Mouse (Mus musculus): Measurements from ENCODE around the gene Matn1. TPM values are rescaled to one million over a fixed set of nuclear protein-coding genes. Genes with fewer than 3 reads are reported as not detected.

Gene Matn1
- polyA plus RNA-seq, 1 experiment from 2014 or later: not detected

DNA sequence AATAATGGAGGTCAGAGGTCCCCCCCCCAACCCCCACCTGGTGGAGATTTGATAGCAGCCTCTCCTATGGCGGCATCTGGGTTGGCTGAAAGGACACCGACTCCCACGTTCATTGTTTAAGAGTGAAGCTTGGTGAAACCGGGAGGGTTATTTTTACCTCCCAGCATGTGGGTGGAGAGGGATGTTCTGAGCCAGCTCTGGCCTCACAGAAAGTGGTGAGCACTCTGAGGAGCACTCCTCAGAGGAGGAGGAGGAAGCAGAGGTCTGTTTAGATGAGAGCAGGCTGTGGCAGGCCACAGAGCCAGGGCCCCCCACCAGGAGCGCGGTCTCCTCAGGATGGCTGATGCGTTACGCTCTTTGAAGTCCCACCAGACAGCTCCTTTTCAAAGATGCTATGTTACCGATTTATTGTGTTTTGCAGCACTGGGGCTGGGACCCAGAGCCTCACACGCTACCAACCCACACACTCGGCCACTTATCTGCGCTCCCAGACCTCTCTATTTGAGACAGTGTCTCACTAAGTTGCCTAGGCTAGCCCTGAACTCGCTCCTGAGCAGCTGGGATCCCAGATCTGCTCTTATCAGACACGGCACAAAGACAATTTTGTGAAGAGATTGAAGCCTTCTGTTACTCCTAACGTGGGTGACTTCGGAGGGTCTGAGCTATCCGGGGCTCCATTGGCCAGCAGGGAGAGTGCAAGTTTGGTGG is 34.9 kb upstream of the Matn1 start:
- 71% methylated on average over 17 of the region's 17 CpGs for WGBS
- Histone ChIP-seq H3K27ac (replicated peaks) (peak overlapping the region; percentile 42), H3K27me3 (ENCODE audit: low read depth, poor library complexity, severe bottlenecking) (no peaks in the 10 kb centered on the region), H3K9me3 (replicated peaks) (no peaks in the 10 kb centered on the region), H3K4me3 (no peak overlapping the region), H3K4me1 (peaks cover 53% of the 10 kb centered on the region), H3K36me3 (no peaks in the 10 kb centered on the region)
- DNase-seq (ENCODE audit: low spot score): no peak

- DNase-seq (ENCODE audit: low spot score): no peak
- no peak overlapping the region for H3K4me3 ChIP-seq
- H3K27me3 ChIP-seq (ENCODE audit: low read depth, poor library complexity, severe bottlenecking): no peaks in the 10 kb centered on the region
- H3K36me3 ChIP-seq: no peaks in the 10 kb centered on the region
- 60% methylated on average over 7 of the region's 7 CpGs for WGBS
- no peaks in the 10 kb centered on the region for H3K9me3 ChIP-seq (replicated peaks)
- peaks cover 46% of the 10 kb centered on the region for H3K4me1 ChIP-seq
- no peak overlapping the region for H3K27ac ChIP-seq (replicated peaks)
These were observed 33.5 kb upstream of the Matn1 start for GRCm38 (mm10) chr4:130910666-130911065.

GRCm38 (mm10) chr4:130912626-130913025 is 31.6 kb upstream of the Matn1 start:
- H3K27ac ChIP-seq (replicated peaks): no peak overlapping the region
- H3K4me3 ChIP-seq: no peak overlapping the region
- H3K36me3 ChIP-seq: no peaks in the 10 kb centered on the region
- DNase-seq (ENCODE audit: low spot score): no peak
- H3K27me3 ChIP-seq (ENCODE audit: low read depth, poor library complexity, severe bottlenecking): no peaks in the 10 kb centered on the region
- H3K9me3 ChIP-seq (replicated peaks): no peaks in the 10 kb centered on the region
- H3K4me1 ChIP-seq: peaks cover 42% of the 10 kb centered on the region
- 88% methylated on average over 3 of the region's 3 CpGs for WGBS

GRCm38 (mm10) chr4:130913077-130913476 is 31.1 kb upstream of the Matn1 start, which contains the start of gene Laptm5:
TSS of gene Laptm5 (plus strand) at chr4:130913125.
- Histone ChIP-seq H3K4me1 (peaks cover 46% of the 10 kb centered on the region), H3K27ac (replicated peaks) (peak within 1 kb of the TSS; percentile 53)
- no peak for DNase-seq (ENCODE audit: low spot score)

DNA sequence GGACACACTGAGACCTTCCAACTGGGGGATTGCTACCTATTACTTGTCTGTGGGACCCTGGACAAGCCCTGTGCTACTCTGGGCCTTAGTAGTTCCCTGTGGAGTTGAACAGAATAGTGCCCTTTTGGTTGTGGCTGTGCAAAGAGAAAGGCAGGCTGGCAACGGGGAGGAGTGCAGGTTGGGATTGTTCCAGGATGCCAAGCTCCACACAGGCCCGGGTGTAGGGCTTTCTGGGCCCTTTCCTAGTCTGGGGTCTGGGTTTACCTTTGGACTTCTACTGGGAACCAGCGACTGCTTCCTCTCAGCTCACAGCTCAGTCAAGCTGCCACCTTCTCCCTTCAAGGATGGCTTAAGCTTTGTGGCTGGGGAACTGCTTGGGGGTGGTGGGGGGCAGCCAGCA is 30.7 kb upstream of the Matn1 start:
- H3K4me3 ChIP-seq: 0 out of 2 replicates have a peak overlapping the region, but pooled peaks have one; percentile 9
- H3K27ac ChIP-seq (replicated peaks): peak overlapping the region; percentile 53
- no peaks in the 10 kb centered on the region for H3K9me3 ChIP-seq (replicated peaks)
- no peak for DNase-seq (ENCODE audit: low spot score)
- H3K27me3 ChIP-seq (ENCODE audit: low read depth, poor library complexity, severe bottlenecking): no peaks in the 10 kb centered on the region
- H3K4me1 ChIP-seq: peaks cover 42% of the 10 kb centered on the region
- H3K36me3 ChIP-seq: no peaks in the 10 kb centered on the region
- WGBS: 83% methylated on average over 3 of the region's 3 CpGs

More at GRCm38 (mm10) chr4:130913077-130913476, 31.1 kb upstream of the Matn1 start, which contains the start of gene Laptm5:
- H3K27me3 ChIP-seq (ENCODE audit: low read depth, poor library complexity, severe bottlenecking): no peaks in the 10 kb centered on the region
- no peaks in the 10 kb centered on the region for H3K36me3 ChIP-seq
- WGBS: 77% methylated on average over 11 of the region's 11 CpGs
- 0 out of 2 replicates have a peak within 1 kb of the TSS, but pooled peaks have one; percentile 9 for H3K4me3 ChIP-seq
- no peaks in the 10 kb centered on the region for H3K9me3 ChIP-seq (replicated peaks)

DNA sequence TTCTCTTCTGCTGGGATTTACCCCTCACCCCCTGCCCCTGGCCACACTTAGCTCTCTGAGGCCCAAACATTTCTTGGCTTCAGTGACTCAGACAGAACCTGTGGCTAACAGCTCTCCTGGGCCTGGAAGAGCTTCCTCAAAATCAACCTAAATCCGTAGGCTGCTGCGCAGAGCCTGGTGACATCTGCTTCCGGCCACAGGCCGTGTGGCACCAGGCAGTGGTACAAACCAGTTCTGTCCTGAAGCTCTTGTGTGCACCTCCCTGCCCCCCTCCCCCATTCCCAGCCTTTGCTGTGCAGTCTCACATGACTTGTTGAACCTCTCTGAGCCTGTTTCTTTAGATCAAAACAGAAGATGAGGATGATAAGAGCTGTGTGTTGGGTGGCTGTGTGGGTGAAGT is 30.2 kb upstream of the Matn1 start:
- peak overlapping the region; percentile 53; the same call in 1 of the 2 replicates for H3K27ac ChIP-seq (replicated peaks)
- no peak for DNase-seq (ENCODE audit: low spot score)
- no peaks in the 10 kb centered on the region for H3K9me3 ChIP-seq (replicated peaks)
- no peaks in the 10 kb centered on the region for H3K36me3 ChIP-seq
- H3K4me1 ChIP-seq: peaks cover 37% of the 10 kb centered on the region
- H3K27me3 ChIP-seq (ENCODE audit: low read depth, poor library complexity, severe bottlenecking): no peaks in the 10 kb centered on the region
- WGBS: 90% methylated on average over 4 of the region's 4 CpGs
- no peak overlapping the region for H3K4me3 ChIP-seq

DNA sequence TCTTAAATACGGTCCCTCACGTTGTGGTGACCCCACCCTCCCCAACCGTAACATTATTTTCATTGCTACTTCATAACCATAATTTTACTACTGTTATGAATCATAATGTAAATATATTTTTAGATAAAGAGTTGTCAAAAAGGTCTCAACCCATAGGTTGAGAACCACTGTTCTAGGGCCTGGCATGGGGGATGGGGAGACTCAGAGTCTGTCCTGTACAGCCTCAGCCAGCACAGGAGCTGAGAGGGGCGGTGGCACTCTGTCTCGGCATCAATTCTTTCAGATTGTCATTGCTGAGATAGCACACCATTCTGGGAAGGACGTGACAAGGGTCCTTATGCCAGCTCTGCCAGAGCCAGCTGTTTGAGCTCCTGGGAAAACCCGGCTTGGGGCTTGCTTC is 29.7 kb upstream of the Matn1 start:
- Histone ChIP-seq H3K27ac (replicated peaks) (no peak overlapping the region; the same call in 1 of the 2 replicates), H3K9me3 (replicated peaks) (no peaks in the 10 kb centered on the region), H3K36me3 (no peaks in the 10 kb centered on the region), H3K4me1 (peaks cover 37% of the 10 kb centered on the region), H3K4me3 (no peak overlapping the region), H3K27me3 (ENCODE audit: low read depth, poor library complexity, severe bottlenecking) (no peaks in the 10 kb centered on the region)
- no peak for DNase-seq (ENCODE audit: low spot score)
- 83% methylated on average over 7 of the region's 7 CpGs for WGBS

DNA sequence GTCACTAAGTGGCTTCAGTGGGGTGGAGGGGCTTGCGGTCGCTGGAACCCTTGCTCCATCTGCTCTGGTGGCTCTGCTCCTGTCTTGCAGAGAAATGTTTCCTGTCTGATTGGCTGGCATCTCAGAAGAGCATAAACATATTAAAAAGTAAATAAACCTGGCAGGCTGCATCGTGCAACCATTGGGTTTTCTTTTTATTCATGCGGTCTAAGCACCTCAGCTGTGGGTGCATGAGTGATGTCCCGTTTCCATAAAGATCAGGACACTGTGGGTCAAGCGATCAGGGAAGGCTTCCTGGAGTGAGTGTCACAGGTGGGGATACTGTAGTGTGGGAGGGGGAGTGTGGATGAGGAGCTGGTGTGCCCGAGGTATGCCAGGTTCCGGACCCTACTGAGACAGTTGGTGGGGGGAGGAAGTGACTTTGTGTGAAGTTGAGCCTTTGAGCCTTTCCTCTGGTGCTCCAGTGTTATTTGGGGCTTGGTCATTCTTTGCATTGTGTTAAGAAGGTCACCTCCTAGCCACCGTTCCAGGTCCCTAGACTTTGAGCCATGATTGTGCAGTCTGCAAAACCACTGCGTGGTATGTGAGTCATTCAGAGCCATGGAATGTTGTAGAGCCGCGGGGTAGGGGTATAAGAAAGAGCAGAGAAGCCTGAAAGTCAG is 29.0 kb upstream of the Matn1 start:
- Histone ChIP-seq H3K4me3 (no peak overlapping the region), H3K9me3 (replicated peaks) (no peaks in the 10 kb centered on the region), H3K4me1 (peaks cover 42% of the 10 kb centered on the region), H3K27me3 (ENCODE audit: low read depth, poor library complexity, severe bottlenecking) (no peaks in the 10 kb centered on the region), H3K36me3 (no peaks in the 10 kb centered on the region), H3K27ac (replicated peaks) (no peak overlapping the region; the same call in 1 of the 2 replicates)
- WGBS: 83% methylated on average over 12 of the region's 12 CpGs
- no peak for DNase-seq (ENCODE audit: low spot score)

DNA sequence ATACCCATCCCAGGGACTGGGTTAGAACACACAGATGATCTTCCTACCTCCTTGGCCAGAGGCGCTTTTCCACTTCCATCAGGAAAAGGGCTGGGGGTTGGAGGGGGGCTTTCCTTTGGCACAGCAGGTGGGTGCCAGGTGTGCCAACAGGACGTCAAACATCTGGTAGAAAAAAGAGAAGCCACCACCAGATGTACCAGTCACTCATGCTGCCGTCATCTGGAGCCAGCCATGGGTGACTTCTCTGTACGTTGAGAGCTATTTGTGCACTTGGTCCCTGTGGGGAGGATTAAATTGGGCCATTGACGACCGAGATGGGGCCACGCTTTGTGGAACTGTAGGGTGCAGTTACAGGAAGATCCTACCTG is 28.5 kb upstream of the Matn1 start:
- no peaks in the 10 kb centered on the region for H3K36me3 ChIP-seq
- no peak overlapping the region for H3K27ac ChIP-seq (replicated peaks)
- H3K9me3 ChIP-seq (replicated peaks): no peaks in the 10 kb centered on the region
- 60% methylated on average over 7 of the region's 7 CpGs for WGBS
- H3K4me1 ChIP-seq: peaks cover 42% of the 10 kb centered on the region
- no peak overlapping the region for H3K4me3 ChIP-seq
- no peaks in the 10 kb centered on the region for H3K27me3 ChIP-seq (ENCODE audit: low read depth, poor library complexity, severe bottlenecking)
- DNase-seq (ENCODE audit: low spot score): no peak

DNA sequence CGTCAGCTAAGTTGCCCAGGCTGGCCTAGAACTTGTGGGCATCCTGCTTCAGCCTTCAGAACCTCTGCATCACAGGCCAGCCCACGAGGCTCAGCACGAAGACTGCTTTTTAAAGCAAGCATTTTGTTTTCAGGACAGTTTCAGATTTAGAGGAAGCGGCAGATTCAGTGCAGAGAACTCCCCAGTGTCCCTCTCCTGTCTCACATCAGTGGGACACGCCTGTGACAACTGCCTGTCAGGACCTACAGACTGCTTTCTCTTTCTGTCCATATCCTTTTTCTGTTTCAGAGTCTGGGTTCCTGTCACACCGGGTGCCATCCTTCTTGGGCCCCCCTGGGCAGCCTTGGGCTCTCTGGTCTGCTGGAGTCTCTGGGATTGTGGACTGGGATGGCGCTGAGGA is 27.5 kb upstream of the Matn1 start:
- Histone ChIP-seq H3K27me3 (ENCODE audit: low read depth, poor library complexity, severe bottlenecking) (no peaks in the 10 kb centered on the region), H3K9me3 (replicated peaks) (no peaks in the 10 kb centered on the region), H3K36me3 (no peaks in the 10 kb centered on the region), H3K4me3 (no peak overlapping the region), H3K4me1 (peaks cover 51% of the 10 kb centered on the region), H3K27ac (replicated peaks) (no peak overlapping the region)
- no peak for DNase-seq (ENCODE audit: low spot score)
- 84% methylated on average over 7 of the region's 7 CpGs for WGBS

- H3K9me3 ChIP-seq (replicated peaks): no peaks in the 10 kb centered on the region
- no peaks in the 10 kb centered on the region for H3K27me3 ChIP-seq (ENCODE audit: low read depth, poor library complexity, severe bottlenecking)
- H3K27ac ChIP-seq (replicated peaks): no peak overlapping the region
- H3K36me3 ChIP-seq: no peaks in the 10 kb centered on the region
- no peak overlapping the region for H3K4me3 ChIP-seq
- DNase-seq (ENCODE audit: low spot score): no peak
- peaks cover 60% of the 10 kb centered on the region for H3K4me1 ChIP-seq
- WGBS: 78% methylated on average over 4 of the region's 4 CpGs
These were observed 26.6 kb upstream of the Matn1 start for GRCm38 (mm10) chr4:130917564-130917963.

GRCm38 (mm10) chr4:130918805-130919749 is 25.1 kb upstream of the Matn1 start:
- H3K27ac ChIP-seq (replicated peaks): peak overlapping the region; percentile 50; the same call in 1 of the 2 replicates

More at GRCm38 (mm10) chr4:130918805-130919749, 25.1 kb upstream of the Matn1 start:
- WGBS: 79% methylated on average over 10 of the region's 10 CpGs
- Histone ChIP-seq H3K9me3 (replicated peaks) (no peaks in the 10 kb centered on the region), H3K4me1 (peaks cover 51% of the 10 kb centered on the region), H3K36me3 (no peaks in the 10 kb centered on the region), H3K4me3 (no peak overlapping the region), H3K27me3 (ENCODE audit: low read depth, poor library complexity, severe bottlenecking) (no peaks in the 10 kb centered on the region)
- DNase-seq (ENCODE audit: low spot score): no peak
